Mouse (Mus musculus): ENCODE measurements around the gene Mab21l3. TPM values are rescaled to one million over a fixed set of nuclear protein-coding genes. Genes with fewer than 3 reads are reported as not detected.

Gene Mab21l3
- polyA plus RNA-seq, 1 experiment from 2014 or later, result 0.34 TPM

GRCm38 (mm10) chr3:101784768-101785424, 63.9 kb downstream of the Mab21l3 start:
- WGBS, result 86% methylated on average over 10 of the region's 10 CpGs
- H3K9me3 ChIP-seq (ENCODE audit: control insufficient read depth, low read length), result no peaks in the 10 kb centered on the region
- H3K4me2 ChIP-seq, result no peak overlapping the region

GRCm38 (mm10) chr3:101783793-101784192, 65.0 kb downstream of the Mab21l3 start:
- no peaks in the 10 kb centered on the region; the same call in 1 of the 2 replicates for H3K27me3 ChIP-seq (ENCODE audit: control insufficient read depth, insufficient read depth, low read length)
- DNase-seq (ENCODE audit: low spot score, missing footprints), result no peak

More at GRCm38 (mm10) chr3:101784768-101785424, 63.9 kb downstream of the Mab21l3 start:
- no peaks in the 10 kb centered on the region for H3K36me3 ChIP-seq (ENCODE audit: control insufficient read depth, insufficient read depth, low read length)
- DNase-seq (ENCODE audit: low spot score, missing footprints), result no peak
- no peak overlapping the region for H3K4me3 ChIP-seq (ENCODE audit: low read depth, low read length)
- peaks cover 3% of the 10 kb centered on the region; the same call in 1 of the 2 replicates for H3K4me1 ChIP-seq (ENCODE audit: control insufficient read depth, insufficient read depth, low read length)
- H3K27me3 ChIP-seq (ENCODE audit: control insufficient read depth, insufficient read depth, low read length), result no peaks in the 10 kb centered on the region; the same call in 1 of the 2 replicates
- no peak for ATAC-seq (ENCODE audit: low FRiP score)
- H3K9ac ChIP-seq (ENCODE audit: low read length), result no peak overlapping the region
- H3K27ac ChIP-seq (ENCODE audit: low read depth, low read length), result no peak overlapping the region

GRCm38 (mm10) chr3:101780874-101781483, 67.8 kb downstream of the Mab21l3 start:
- WGBS, result 66% methylated on average over 6 of the region's 6 CpGs
- Histone ChIP-seq H3K36me3 (ENCODE audit: control insufficient read depth, insufficient read depth, low read length) (no peaks in the 10 kb centered on the region), H3K4me3 (ENCODE audit: low read depth, low read length) (no peak overlapping the region), H3K9ac (ENCODE audit: low read length) (no peak overlapping the region), H3K4me2 (no peak overlapping the region), H3K9me3 (ENCODE audit: control insufficient read depth, low read length) (no peaks in the 10 kb centered on the region), H3K27me3 (ENCODE audit: control insufficient read depth, insufficient read depth, low read length) (no peaks in the 10 kb centered on the region; the same call in 1 of the 2 replicates), H3K27ac (ENCODE audit: low read depth, low read length) (no peak overlapping the region), H3K4me1 (ENCODE audit: control insufficient read depth, insufficient read depth, low read length) (peaks cover 3% of the 10 kb centered on the region; the same call in 1 of the 2 replicates)
- no peak for DNase-seq (ENCODE audit: low spot score, missing footprints)
- ATAC-seq (ENCODE audit: low FRiP score), result 0 out of 2 replicates have a peak, but pooled peaks have one; percentile 27

More at GRCm38 (mm10) chr3:101783793-101784192, 65.0 kb downstream of the Mab21l3 start:
- Histone ChIP-seq H3K4me3 (ENCODE audit: low read depth, low read length) (no peak overlapping the region), H3K4me1 (ENCODE audit: control insufficient read depth, insufficient read depth, low read length) (peaks cover 3% of the 10 kb centered on the region; the same call in 1 of the 2 replicates), H3K27ac (ENCODE audit: low read depth, low read length) (no peak overlapping the region), H3K9me3 (ENCODE audit: control insufficient read depth, low read length) (no peaks in the 10 kb centered on the region), H3K9ac (ENCODE audit: low read length) (no peak overlapping the region), H3K36me3 (ENCODE audit: control insufficient read depth, insufficient read depth, low read length) (no peaks in the 10 kb centered on the region), H3K4me2 (no peak overlapping the region)
- WGBS, result 41% methylated on average over 2 of the region's 2 CpGs
- ATAC-seq (ENCODE audit: low FRiP score), result peak; percentile 38; the same call in 1 of the 2 replicates

GRCm38 (mm10) chr3:101778896-101779665, 69.7 kb downstream of the Mab21l3 start:
- Histone ChIP-seq H3K27me3 (ENCODE audit: control insufficient read depth, insufficient read depth, low read length) (no peaks in the 10 kb centered on the region; the same call in 1 of the 2 replicates), H3K27ac (ENCODE audit: low read depth, low read length) (no peak overlapping the region), H3K4me1 (ENCODE audit: control insufficient read depth, insufficient read depth, low read length) (peaks cover 3% of the 10 kb centered on the region; the same call in 1 of the 2 replicates), H3K9ac (ENCODE audit: low read length) (no peak overlapping the region), H3K9me3 (ENCODE audit: control insufficient read depth, low read length) (no peaks in the 10 kb centered on the region), H3K4me3 (ENCODE audit: low read depth, low read length) (no peak overlapping the region), H3K4me2 (no peak overlapping the region), H3K36me3 (ENCODE audit: control insufficient read depth, insufficient read depth, low read length) (no peaks in the 10 kb centered on the region)
- no peak for DNase-seq (ENCODE audit: low spot score, missing footprints)
- 72% methylated on average over 14 of the region's 16 CpGs for WGBS
- ATAC-seq (ENCODE audit: low FRiP score), result no peak

DNA sequence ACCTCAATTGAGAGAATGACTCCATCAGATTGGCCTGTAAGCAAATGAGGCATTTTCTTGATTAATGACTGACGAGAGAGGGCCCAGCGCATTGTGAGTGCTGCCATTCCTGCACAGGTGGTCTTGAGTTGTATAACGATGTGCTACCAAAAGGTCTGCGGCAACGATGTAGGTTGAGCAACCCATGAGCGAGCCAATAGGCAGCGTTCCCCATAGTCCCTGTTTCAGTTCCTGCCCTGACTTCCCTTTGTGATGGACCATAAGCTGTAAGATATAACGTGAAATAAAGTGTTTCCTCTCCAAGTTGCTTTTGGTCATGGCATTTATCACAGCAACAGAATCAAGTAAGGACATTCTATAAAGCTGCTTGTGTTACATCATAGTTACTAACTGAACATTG, 73.0 kb downstream of the Mab21l3 start:
- no peak overlapping the region for H3K4me2 ChIP-seq
- no peak overlapping the region for H3K4me3 ChIP-seq (ENCODE audit: low read depth, low read length)
- H3K27me3 ChIP-seq (ENCODE audit: control insufficient read depth, insufficient read depth, low read length), result no peaks in the 10 kb centered on the region
- no peak overlapping the region for H3K27ac ChIP-seq (ENCODE audit: low read depth, low read length)
- no peak overlapping the region for H3K9ac ChIP-seq (ENCODE audit: low read length)
- no peaks in the 10 kb centered on the region for H3K36me3 ChIP-seq (ENCODE audit: control insufficient read depth, insufficient read depth, low read length)
- DNase-seq (ENCODE audit: low spot score, missing footprints) (no peak), ATAC-seq (ENCODE audit: low FRiP score) (no peak)
- 90% methylated on average over 8 of the region's 8 CpGs for WGBS
- H3K9me3 ChIP-seq (ENCODE audit: control insufficient read depth, low read length), result no peaks in the 10 kb centered on the region
- H3K4me1 ChIP-seq (ENCODE audit: control insufficient read depth, insufficient read depth, low read length), result no peaks in the 10 kb centered on the region

GRCm38 (mm10) chr3:101770540-101770939, 78.2 kb downstream of the Mab21l3 start:
- H3K27me3 ChIP-seq (ENCODE audit: control insufficient read depth, insufficient read depth, low read length), result no peaks in the 10 kb centered on the region
- no peak overlapping the region for H3K4me3 ChIP-seq (ENCODE audit: low read depth, low read length)
- H3K4me2 ChIP-seq, result no peak overlapping the region
- H3K9ac ChIP-seq (ENCODE audit: low read length), result no peak overlapping the region
- no peaks in the 10 kb centered on the region for H3K36me3 ChIP-seq (ENCODE audit: control insufficient read depth, insufficient read depth, low read length)
- 80% methylated on average over 3 of the region's 3 CpGs for WGBS
- no peak for DNase-seq (ENCODE audit: low spot score, missing footprints)
- no peaks in the 10 kb centered on the region; the same call in 1 of the 2 replicates for H3K9me3 ChIP-seq (ENCODE audit: control insufficient read depth, low read length)
- H3K27ac ChIP-seq (ENCODE audit: low read depth, low read length), result no peak overlapping the region
- H3K4me1 ChIP-seq (ENCODE audit: control insufficient read depth, insufficient read depth, low read length), result no peaks in the 10 kb centered on the region
- ATAC-seq (ENCODE audit: low FRiP score), result no peak

DNA sequence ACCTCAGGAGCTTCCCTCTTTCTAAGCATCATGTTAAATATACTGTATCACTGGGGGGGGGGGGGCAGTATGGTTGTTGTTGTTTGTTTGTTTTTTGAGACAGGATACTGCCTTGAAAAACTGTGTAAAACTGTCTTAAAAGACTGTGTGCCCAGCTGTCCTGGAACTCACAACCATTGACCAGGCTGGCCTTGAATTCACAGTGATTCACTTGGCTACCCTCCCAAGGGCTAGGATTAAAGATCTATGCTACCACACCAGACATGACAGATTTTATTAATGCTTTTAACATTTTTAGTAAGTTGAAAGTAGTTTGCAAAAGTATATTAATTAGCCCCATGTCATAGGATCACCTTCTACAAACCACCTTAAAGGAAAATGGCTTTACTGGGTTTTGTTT, 85.2 kb downstream of the Mab21l3 start:
- ATAC-seq (ENCODE audit: low FRiP score) (no peak), DNase-seq (ENCODE audit: low spot score, missing footprints) (no peak)
- Histone ChIP-seq H3K4me3 (ENCODE audit: low read depth, low read length) (no peak overlapping the region), H3K4me1 (ENCODE audit: control insufficient read depth, insufficient read depth, low read length) (no peaks in the 10 kb centered on the region), H3K9me3 (ENCODE audit: control insufficient read depth, low read length) (no peaks in the 10 kb centered on the region), H3K4me2 (no peak overlapping the region), H3K27me3 (ENCODE audit: control insufficient read depth, insufficient read depth, low read length) (no peaks in the 10 kb centered on the region), H3K27ac (ENCODE audit: low read depth, low read length) (no peak overlapping the region), H3K36me3 (ENCODE audit: control insufficient read depth, insufficient read depth, low read length) (no peaks in the 10 kb centered on the region), H3K9ac (ENCODE audit: low read length) (no peak overlapping the region)

All from midbrain, embryonic 11.5 days (tissue).